Mouse (Mus musculus) R1 (cell line): ENCODE measurements around the gene Olfr31.
A peak's percentile ranks its signal among the peaks of the same experiment; 100 is the strongest.

Experiments
- DNase-seq: peaks from one replicate; pipeline ENCODE4 v3.0.0-alpha.2; 2018; ENCODE audit warnings: low read depth, low spot score

The Olfr31 gene

GRCm38 (mm10) chr14:14322528-14322927 lies at the start of gene Olfr31:
Olfr31 (plus strand) TSS chr14:14322828.
- no peak for DNase-seq

DNA sequence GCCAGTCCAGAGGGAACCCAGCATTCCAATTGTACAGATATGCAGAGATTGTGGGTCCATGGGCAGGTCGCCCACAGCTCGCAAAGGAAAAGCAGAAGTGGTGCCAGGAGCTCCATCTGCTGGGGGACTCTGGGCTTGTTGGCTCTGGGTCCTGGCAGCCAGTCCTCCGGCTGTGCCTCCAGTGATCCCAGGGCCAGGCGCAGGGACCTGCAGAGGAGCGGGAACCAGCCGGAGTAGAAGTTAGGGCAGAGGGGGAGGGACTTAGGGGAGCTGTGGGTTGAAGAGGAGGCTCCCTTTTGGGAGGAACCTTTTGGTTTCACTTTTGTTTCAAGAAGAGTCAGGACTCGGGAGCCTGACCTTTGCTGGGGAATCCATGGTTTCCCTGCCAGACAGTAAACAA lies 28.2 kb upstream of the Olfr31 start:
- peak; percentile 56 for DNase-seq

- DNase-seq: peak; percentile 62
Measured at GRCm38 (mm10) chr14:14308938-14309337, 13.7 kb upstream of the Olfr31 start.

- DNase-seq: peak; percentile 82
Measured at GRCm38 (mm10) chr14:14309416-14309815, 13.2 kb upstream of the Olfr31 start.

DNA sequence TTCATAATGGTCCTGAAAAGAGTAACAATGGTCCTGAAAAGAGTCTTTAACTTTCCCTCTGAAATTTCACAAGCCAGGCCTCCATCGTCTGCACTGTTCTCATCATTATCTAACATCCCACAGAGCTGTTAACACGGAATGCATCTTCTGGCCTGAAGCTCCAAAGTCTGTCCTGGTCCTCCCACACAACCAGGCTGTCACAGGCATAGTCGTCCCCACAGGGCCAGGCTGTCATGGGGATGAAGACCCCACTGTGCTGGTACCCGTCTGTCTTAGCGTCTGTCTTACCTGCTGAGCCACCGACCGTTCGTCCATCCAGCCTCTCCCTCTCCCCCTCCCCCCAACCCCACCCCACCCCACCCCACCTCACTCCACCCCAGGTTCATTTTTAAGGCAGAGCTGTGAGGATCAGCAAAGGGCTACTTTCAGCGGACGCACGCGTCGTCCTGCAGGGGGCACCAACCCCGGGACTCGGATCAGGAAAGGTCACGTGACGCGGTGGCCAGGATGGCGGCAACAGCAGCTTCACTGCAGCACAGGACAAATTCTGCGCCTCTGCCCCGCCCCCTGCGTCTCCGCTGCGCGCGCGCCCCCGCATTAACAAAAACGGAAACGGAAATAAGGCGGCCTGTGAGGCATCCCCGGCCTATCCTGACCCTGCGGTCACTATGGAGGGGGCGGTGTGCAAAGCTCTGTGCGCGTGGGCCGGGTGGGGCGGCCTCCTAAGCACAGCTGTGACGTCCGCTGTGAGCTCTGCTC lies 22.7 kb downstream of the Olfr31 start:
- peak; percentile 95 for DNase-seq

DNA sequence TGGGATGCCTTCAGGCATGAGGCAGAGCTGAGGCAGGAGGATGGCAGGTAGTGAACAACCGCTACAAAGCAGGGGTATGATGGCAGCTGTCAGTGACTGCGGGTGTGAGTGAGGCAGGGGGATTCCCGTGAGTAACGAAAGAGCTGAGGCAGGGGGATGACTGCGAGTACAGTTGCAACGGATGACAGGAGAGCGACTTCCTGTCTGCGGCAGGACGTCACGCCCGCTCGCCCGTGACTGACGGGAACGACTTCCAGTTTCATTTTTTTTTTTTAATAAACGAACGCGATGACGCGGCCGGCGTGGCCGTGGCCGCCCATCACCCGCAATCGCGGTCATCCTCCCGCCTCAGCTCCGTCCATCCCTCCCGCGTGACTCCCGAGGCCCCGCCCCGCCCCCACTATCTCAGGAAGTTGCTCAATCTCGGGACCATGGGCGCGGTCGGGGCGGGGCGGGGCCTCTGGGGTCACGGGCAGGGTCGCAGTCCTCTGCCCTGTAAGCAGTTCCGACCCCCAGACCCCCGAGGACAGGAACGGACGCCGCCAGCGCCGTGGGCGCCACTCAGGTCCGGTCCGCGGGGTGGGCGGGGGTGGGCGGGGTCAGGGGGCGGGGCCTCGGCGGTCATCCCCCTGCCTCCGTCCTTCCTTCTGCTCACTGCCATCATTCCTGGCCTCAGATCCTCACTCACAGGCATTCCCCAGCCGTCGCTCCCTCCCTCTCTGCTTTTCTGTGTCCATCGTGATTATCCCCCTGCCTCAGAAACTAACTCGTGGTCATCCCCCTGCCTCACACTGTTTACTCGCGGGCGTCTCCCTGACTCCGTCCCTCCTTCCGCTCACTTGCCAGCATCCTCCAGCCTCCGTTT lies 23.6 kb downstream of the Olfr31 start, which contains the start of gene Il3ra:
Gene Il3ra (plus strand): TSS at position 328 of the 865 bp plus-strand sequence.
- peak; percentile 77 for DNase-seq

GRCm38 (mm10) chr14:14346813-14347100 lies 24.1 kb downstream of the Olfr31 start:
- no peak for DNase-seq

GRCm38 (mm10) chr14:14347151-14347835 lies 24.7 kb downstream of the Olfr31 start:
- peak; percentile 96 for DNase-seq

DNA sequence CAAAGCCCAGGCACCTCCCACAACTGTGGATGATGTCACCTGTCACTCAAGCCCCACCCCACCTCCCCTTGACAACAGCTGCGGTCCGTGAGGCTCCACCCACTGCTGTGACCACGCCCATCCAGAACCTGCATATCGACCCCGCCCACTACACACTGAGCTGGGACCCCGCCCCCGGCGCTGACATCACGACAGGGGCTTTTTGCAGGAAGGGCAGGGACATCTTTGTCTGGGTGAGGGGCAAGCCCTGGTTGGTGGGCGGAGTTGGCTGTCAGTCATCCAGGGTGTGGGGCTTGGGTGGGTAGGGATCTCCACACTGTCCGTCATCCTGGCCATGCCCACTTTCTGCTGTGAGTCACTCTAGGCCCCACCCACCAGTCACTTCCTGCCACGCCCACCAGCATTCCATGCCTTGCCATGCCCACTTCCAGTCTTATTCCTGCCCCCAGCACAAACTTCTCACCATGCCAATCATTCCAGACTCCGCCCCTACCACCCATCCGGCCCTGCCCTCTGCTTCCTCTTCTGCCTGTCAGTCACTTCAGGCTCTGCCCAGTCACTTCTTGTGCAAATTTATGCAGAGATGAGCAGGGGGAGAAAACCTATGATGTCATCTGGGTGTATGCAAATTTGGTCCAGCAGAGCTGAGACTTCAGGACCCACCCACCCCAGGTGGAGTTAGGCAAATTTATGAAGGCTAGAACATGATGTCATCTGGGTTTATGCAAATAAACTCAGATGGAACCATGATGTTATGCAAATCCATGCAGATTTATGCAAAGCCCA lies 25.4 kb downstream of the Olfr31 start:
- peak; percentile 87 for DNase-seq

DNA sequence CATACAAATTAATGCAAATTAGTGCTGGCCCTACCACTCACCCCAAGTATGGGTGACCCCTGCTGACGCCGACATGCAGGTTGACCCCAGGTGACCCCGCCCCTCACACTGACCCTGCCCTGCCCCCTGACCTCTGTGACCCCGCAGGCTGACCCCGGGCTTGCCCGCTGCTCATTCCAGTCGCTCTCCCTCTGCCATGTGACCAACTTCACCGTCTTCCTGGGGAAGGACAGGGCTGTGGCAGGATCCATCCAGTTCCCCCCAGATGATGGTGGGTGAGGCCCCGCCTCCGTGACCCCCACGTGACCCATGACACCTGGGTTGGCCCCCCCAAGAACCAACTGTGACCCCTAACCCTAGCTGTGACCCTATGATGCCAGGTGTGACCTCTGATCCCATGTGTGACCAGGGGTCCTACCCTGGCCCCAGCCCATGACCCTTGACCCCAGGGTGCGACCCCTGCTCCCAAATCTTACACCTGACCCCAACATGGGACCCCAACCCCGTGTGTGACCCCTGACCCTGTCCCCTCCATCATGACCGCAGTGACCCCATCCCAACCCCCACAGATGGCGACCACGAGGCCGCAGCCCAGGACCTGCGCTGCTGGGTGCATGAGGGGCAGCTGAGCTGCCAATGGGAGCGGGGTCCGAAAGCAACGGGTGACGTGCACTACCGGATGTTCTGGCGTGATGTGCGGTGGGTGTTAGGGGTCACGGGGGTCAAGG lies 26.2 kb downstream of the Olfr31 start:
- no peak for DNase-seq

GRCm38 (mm10) chr14:14349485-14350262 lies 27.0 kb downstream of the Olfr31 start:
- peak; percentile 57 for DNase-seq

DNA sequence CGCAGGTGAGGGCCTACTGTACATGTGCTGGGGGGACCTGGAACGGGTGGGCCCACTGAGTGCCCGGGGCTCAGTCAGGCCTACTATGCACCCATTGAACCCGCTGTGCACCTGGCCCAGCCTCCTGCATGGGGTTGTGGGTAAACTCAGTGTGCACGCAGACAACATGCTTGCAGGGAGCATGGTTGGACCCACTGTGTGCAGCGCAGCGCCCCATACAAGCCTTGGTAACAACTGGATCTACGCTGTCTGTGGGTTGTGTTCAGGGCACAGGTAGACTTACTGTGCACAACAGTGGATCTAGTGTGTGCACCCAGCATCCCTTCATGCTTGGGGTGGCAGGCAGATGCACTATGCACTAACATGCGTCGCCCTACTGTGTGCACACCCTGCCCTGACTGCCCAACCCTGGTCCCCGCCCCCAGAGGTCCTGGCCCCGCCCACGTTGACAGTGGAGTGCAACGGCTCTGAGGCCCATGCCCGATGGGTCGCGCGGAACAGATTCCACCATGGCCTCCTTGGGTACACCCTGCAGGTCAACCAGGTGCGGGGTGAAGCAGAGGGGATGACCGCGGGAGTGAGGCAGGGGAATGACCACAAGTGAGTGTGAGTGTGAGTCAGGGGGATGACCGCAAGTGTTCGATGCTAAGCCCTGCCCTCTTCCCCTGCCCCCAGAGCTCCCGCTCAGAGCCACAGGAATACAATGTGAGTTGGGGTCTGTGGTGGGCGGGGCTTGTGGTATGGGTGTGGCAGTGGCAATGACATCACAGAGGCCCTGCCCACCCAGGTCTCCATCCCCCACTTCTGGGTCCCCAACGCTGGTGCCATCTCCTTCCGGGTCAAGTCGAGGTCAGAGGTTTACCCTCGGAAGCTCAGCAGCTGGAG lies 27.9 kb downstream of the Olfr31 start:
- DNase-seq: peak; percentile 37

DNA sequence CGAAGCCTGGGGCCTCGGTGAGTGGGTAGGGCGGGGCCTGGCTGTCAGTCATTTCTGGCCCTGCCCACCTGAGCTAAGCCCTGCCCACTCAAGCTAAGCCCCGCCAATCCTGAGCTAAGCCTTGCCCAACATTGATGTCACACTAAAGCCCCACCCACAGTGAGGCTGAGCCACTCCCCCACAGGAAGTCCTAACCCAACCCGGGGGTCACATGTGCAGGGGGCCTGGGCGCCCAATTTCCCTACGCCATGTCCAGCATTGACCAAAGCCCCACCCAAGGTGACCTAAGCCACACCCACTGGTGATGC lies 28.5 kb downstream of the Olfr31 start:
- DNase-seq: peak; percentile 48

- DNase-seq: peak; percentile 37
Measured at GRCm38 (mm10) chr14:14351721-14352590, 29.3 kb downstream of the Olfr31 start.

DNA sequence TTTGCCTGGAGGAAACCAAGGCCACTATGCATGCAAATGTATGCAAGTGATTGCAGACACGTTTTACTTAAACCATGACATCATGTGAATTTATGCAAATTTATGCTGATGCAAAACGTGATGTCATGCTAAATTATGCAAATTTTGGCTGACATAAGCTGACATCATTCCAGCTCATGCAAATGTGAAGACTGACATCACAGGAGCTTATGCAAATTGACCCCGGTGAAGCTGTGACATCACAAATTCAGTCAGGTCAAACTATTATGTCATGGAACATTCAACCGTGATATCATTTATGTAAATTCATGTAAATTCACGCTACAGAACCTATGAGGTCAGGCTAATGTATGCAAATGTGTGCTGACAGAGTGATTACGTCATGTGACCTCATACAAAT lies 30.0 kb downstream of the Olfr31 start:
- peak; percentile 66 for DNase-seq

GRCm38 (mm10) chr14:14353081-14353732 lies 30.6 kb downstream of the Olfr31 start:
- peak; percentile 55 for DNase-seq

GRCm38 (mm10) chr14:14353740-14354510 lies 31.3 kb downstream of the Olfr31 start:
- DNase-seq: peak; percentile 57
